17 mouse cellular contexts compared by ENCODE assay signal in genomic region chr6:139887175-139887574, GRCm38 (mm10).
"Had no signal": no experiment of that assay in that cellular context is flagged by ENCODE, and none has a peak within 500 bp of the region (broad histone marks: within the 10 kb centered on the region; RNA-seq: fewer than 3 reads in every experiment).

No protein-coding gene starts in this region.

- H3K4me2 ChIP-seq: liver, embryonic 11.5 days; liver, embryonic 13.5 days; liver, embryonic 15.5 days; lung, embryonic 14.5 days; midbrain, embryonic 12.5 days; neural tube, embryonic 12.5 days; stomach, embryonic 15.5 days had no signal

- H3K9me3 ChIP-seq: liver, embryonic 15.5 days; midbrain, embryonic 12.5 days; neural tube, embryonic 12.5 days; stomach, embryonic 15.5 days had no signal

- DNase-seq: liver; liver, embryonic 13.5 days; liver, postnatal 0 days; lung, embryonic 14.5 days; lung, postnatal 10 days; lung, postnatal 4 days; right cerebral cortex, postnatal 14 days; thymus, adult 2 months; thymus, postnatal 25 days; thymus, postnatal 4 days had no signal

- H3K36me3 ChIP-seq: liver, embryonic 13.5 days; liver, embryonic 15.5 days; midbrain, embryonic 12.5 days; neural tube, embryonic 12.5 days; stomach, embryonic 15.5 days had no signal

- H3K27ac ChIP-seq: liver, embryonic 13.5 days; liver, embryonic 15.5 days; midbrain, embryonic 12.5 days; neural tube, embryonic 12.5 days; stomach, embryonic 15.5 days; stomach, postnatal 0 days had no signal

- H3K4me3 ChIP-seq: liver, embryonic 13.5 days; liver, embryonic 15.5 days; midbrain, embryonic 12.5 days; myocyte; neural tube, embryonic 12.5 days; stomach, embryonic 15.5 days had no signal

- ATAC-seq: liver, postnatal 0 days had no signal

- H3K4me1 ChIP-seq: liver, embryonic 13.5 days; liver, embryonic 15.5 days; neural tube, embryonic 12.5 days had no signal

- H3K27me3 ChIP-seq: liver, embryonic 13.5 days; liver, embryonic 15.5 days; midbrain, embryonic 12.5 days; neural tube, embryonic 12.5 days; stomach, embryonic 15.5 days had no signal

- H3K9ac ChIP-seq: liver, embryonic 13.5 days; liver, embryonic 15.5 days; liver, postnatal 0 days; lung, embryonic 14.5 days; midbrain, embryonic 12.5 days; neural tube, embryonic 12.5 days; stomach, embryonic 15.5 days had no signal
